In the genomic region with DNA sequence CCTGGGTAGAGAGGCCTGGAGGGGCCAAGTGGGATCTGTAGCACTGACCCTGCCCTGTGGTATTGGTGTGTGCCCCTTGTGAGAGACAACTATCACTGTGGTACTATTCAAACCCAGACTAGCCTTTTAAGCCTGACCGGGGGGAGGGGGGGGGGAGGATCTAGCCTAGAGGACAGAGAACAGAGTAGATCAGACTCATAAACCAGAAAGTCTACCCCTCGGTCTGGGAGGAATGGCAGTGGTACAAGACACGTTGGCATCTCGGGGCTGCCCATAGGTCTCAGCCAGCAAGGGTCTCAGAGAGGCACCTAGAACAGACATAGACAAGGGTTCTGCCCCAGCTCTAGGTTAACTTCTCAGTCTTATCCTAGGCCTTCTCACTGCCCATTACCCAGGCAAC, we compare ENCODE assay signal across 8 mouse cellular contexts. TPM values are rescaled to one million over a fixed set of nuclear protein-coding genes. Genes with fewer than 3 reads are reported as not detected.
A peak's percentile ranks its signal among the peaks of the same experiment; 100 is the strongest.
DNase-seq lines count a peak whose midpoint lies in the region; ATAC-seq and TF ChIP-seq lines count a peak whose summit lies in the region.

No protein-coding gene starts in this region.

- H3ac ChIP-seq in myocyte (ENCODE audit: control insufficient read depth, insufficient read length) = peak overlapping the region; percentile 84

- TF ChIP-seq POLR2A in bone marrow macrophage, adult 2 months (IDR thresholded peaks at IDR 0.05; ENCODE audit: borderline replicate concordance, low read depth, low read length) = no peak
- no peak for TF ChIP-seq POLR2A in myocyte (IDR thresholded peaks at IDR 0.05; ENCODE audit: insufficient read length, low read depth)

- 26% methylated on average over 4 of the region's 4 CpGs for WGBS in kidney, embryonic 15.5 days
- 52% methylated on average over 4 of the region's 4 CpGs for WGBS in hindbrain, embryonic 16.5 days

- no peaks in the 10 kb centered on the region for H3K9me3 ChIP-seq in kidney, embryonic 15.5 days (replicated peaks)
- no peaks in the 10 kb centered on the region for H3K9me3 ChIP-seq in hindbrain, embryonic 16.5 days (ENCODE audit: control insufficient read depth, low read length)

- H3K4me2 ChIP-seq in kidney, embryonic 15.5 days = peak overlapping the region; percentile 91
- peak overlapping the region; percentile 89 for H3K4me2 ChIP-seq in hindbrain, embryonic 16.5 days (ENCODE audit: low read length)
- H3K4me2 ChIP-seq in myocyte (ENCODE audit: low read depth) = peak overlapping the region; percentile 81

- no peaks in the 10 kb centered on the region for H3K36me3 ChIP-seq in kidney, embryonic 15.5 days
- no peaks in the 10 kb centered on the region for H3K36me3 ChIP-seq in hindbrain, embryonic 16.5 days (ENCODE audit: control insufficient read depth, insufficient read depth, low read length)
- peaks cover 1% of the 10 kb centered on the region for H3K36me3 ChIP-seq in myocyte (ENCODE audit: control insufficient read depth, insufficient read depth)

- no peak for DNase-seq in kidney, adult 9 months
- DNase-seq in urinary bladder, postnatal 36 days (ENCODE audit: low spot score in 2 of 2) = no peak
- no peak for DNase-seq in layer of hippocampus, postnatal 25 days (ENCODE audit: extremely low spot score in 1 of 2, low spot score in 1 of 2)
- DNase-seq in testis, postnatal 10 days (ENCODE audit: low spot score) = no peak

- H3K79me2 ChIP-seq in myocyte (ENCODE audit: control insufficient read depth, insufficient read depth) = peaks cover 59% of the 10 kb centered on the region

- peaks cover 34% of the 10 kb centered on the region for H3K4me1 ChIP-seq in kidney, embryonic 15.5 days
- H3K4me1 ChIP-seq in bone marrow macrophage, adult 2 months (ENCODE audit: control insufficient read depth, insufficient read depth, low read length) = peaks cover 17% of the 10 kb centered on the region
- peaks cover 20% of the 10 kb centered on the region for H3K4me1 ChIP-seq in hindbrain, embryonic 16.5 days (ENCODE audit: control insufficient read depth, insufficient read depth, low read depth, low read length)

- H3K27ac ChIP-seq in kidney, embryonic 15.5 days = 0 out of 2 replicates have a peak overlapping the region, but pooled peaks have one; percentile 87
- H3K27ac ChIP-seq in bone marrow macrophage, adult 2 months (ENCODE audit: insufficient read depth, low read depth, low read length) = no peak overlapping the region
- H3K27ac ChIP-seq in hindbrain, embryonic 16.5 days (ENCODE audit: low read depth, low read length) = no peak overlapping the region

- H3K27me3 ChIP-seq in kidney, embryonic 15.5 days = no peaks in the 10 kb centered on the region
- H3K27me3 ChIP-seq in hindbrain, embryonic 16.5 days (replicated peaks; ENCODE audit: control insufficient read depth, insufficient read depth, low read length) = no peaks in the 10 kb centered on the region
- no peaks in the 10 kb centered on the region for H3K27me3 ChIP-seq in myocyte (ENCODE audit: control insufficient read depth, insufficient read depth, insufficient read length)

- no peak for TF ChIP-seq CTCF in bone marrow macrophage, adult 2 months (IDR thresholded peaks at IDR 0.05; ENCODE audit: low read depth, low read length)

- ATAC-seq in kidney, embryonic 15.5 days (replicated peaks; ENCODE audit: low FRiP score) = 0 out of 2 replicates have a peak, but pooled peaks have one; percentile 5
- peak; percentile 8 for ATAC-seq in hindbrain, embryonic 16.5 days

- H3K4me3 ChIP-seq in kidney, embryonic 15.5 days (replicated peaks) = peak overlapping the region; percentile 68
- peak overlapping the region; percentile 55 for H3K4me3 ChIP-seq in bone marrow macrophage, adult 2 months (ENCODE audit: insufficient read depth, low read length)
- peak overlapping the region; percentile 82 for H3K4me3 ChIP-seq in hindbrain, embryonic 16.5 days (ENCODE audit: low read length)
- peak overlapping the region; percentile 52 for H3K4me3 ChIP-seq in myocyte

- peak overlapping the region; percentile 76 for H3K9ac ChIP-seq in kidney, embryonic 15.5 days
- peak overlapping the region; percentile 91; the same call in 1 of the 2 replicates for H3K9ac ChIP-seq in hindbrain, embryonic 16.5 days (ENCODE audit: low read depth, low read length)

TF ChIP-seq in myocyte, 11 proteins besides CTCF, POLR2A, EP300 and RAD21:
- no peak for TF ChIP-seq USF1 (IDR thresholded peaks at IDR 0.05; ENCODE audit: low read depth)
- TF ChIP-seq MAX (IDR thresholded peaks at IDR 0.05; ENCODE audit: low read depth) = no peak
- TF ChIP-seq E2F4 (IDR thresholded peaks at IDR 0.05; ENCODE audit: insufficient read depth) = no peak
- TF ChIP-seq TCF12 (IDR thresholded peaks at IDR 0.05; ENCODE audit: insufficient read depth, poor library complexity, severe bottlenecking) = no peak
- no peak for TF ChIP-seq TCF3 (IDR thresholded peaks at IDR 0.05; ENCODE audit: insufficient read length, low read depth)
- TF ChIP-seq POLR2AphosphoS2 (IDR thresholded peaks at IDR 0.05; ENCODE audit: insufficient read length, low read depth) = no peak
- no peak for TF ChIP-seq REST (IDR thresholded peaks at IDR 0.05; ENCODE audit: insufficient read depth, insufficient read length)
- TF ChIP-seq MYOD1 (IDR thresholded peaks at IDR 0.05; ENCODE audit: control insufficient read depth in 1 of 3, insufficient read length in 2 of 3, low read depth in 2 of 3) = no peak
- TF ChIP-seq SRF (IDR thresholded peaks at IDR 0.05; ENCODE audit: control insufficient read depth, insufficient read length, low read depth) = no peak
- TF ChIP-seq CEBPB (IDR thresholded peaks at IDR 0.05; ENCODE audit: insufficient read depth, poor library complexity, severe bottlenecking) = no peak
- TF ChIP-seq MYOG (IDR thresholded peaks at IDR 0.05; ENCODE audit: control insufficient read depth in 1 of 3, insufficient read depth in 1 of 3, insufficient read length in 2 of 3, low read depth in 2 of 3) = no peak

RNA-seq across cellular contexts. Expression of a gene that starts 3.3 kb away (rescaled TPM):
- 17.4 and 17.8 TPM in 2 replicates for polyA plus RNA-seq in kidney, embryonic 15.5 days (2015; fragmentation: Nextera tagmentation; extraction: Ambion mirVana)
- 36.0 and 37.0 TPM in 2 replicates for polyA plus RNA-seq in bone marrow macrophage, adult 2 months (2012; ENCODE audit: insufficient read depth, insufficient read length, missing spikeins)
- polyA plus RNA-seq in hindbrain, embryonic 16.5 days (2015; fragmentation: Nextera tagmentation; extraction: Ambion mirVana) = 15.1 and 16.1 TPM in 2 replicates
- polyA plus RNA-seq in myocyte (2012; fragmentation: generic; extraction: Trizol) = 24.0 TPM
- 10 to 100 TPM; 23.9 to 24.5 TPM for total RNA-seq in layer of hippocampus, postnatal 25 days (2021)
